Mouse (Mus musculus): ENCODE measurements around the gene Kcnk10. TPM values are rescaled to one million over a fixed set of nuclear protein-coding genes. Genes with fewer than 3 reads are reported as not detected.

The Kcnk10 gene
- total and polyA plus RNA-seq, 3 experiments = 0.16 TPM; not detected in 2

DNA sequence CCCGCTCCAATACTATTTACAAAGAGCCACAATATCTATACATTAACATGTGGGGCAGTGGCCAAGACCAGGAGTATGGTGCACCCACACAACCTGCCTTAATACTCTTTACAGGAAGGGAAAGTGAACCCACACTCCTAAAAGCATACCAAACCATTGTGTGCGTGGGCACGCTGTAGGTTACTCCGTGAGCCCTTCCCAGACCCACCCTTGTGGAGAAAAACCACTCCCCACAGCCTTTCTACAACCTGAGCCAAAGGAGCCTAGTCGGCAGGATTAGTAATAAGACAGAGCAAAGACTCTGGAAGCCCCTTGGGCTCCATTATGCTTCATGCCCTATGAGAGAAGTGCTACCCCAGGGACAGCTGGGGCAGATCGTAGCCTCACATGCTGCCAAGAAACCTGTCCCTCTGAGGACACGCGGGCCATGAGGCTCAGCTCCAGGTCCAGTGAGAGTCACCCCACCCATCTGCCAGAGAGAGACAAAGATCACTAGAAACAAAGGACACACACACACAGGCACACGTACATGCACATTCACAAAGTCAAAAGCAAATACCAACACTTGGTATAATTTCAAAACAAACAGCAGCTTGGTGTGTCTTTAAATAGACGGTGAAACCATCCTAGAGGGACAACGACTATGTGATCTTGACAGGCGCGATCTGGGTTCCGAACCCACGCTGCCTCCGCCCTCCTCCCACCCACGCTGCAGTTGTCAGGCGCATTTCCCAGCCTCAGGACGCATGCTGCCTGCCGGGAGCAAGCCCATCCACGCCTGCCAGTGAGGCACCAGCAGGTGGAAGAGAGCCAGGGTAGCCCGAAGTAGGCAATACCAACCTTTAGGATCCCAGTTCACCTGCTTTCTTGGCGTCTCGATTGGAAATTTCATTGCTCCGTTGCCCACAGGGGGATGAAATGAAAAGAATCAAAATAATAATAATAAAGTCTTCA is 4.5 kb downstream of the Kcnk10 start:
- DNase-seq (ENCODE audit: low spot score) (no peak), ATAC-seq (ENCODE audit: extremely low read depth, insufficient number of reproducible peaks, low FRiP score, poor library complexity, severe bottlenecking) (no peak)
- no peak for TF ChIP-seq GATA1 (IDR thresholded peaks at IDR 0.05; ENCODE audit: borderline replicate concordance, low read length)
- no peak for TF ChIP-seq TAL1 (conservative IDR thresholded peaks at IDR 0.05; ENCODE audit: low read depth, low read length)
- no peak for TF ChIP-seq POLR2AphosphoS5 (IDR thresholded peaks at IDR 0.05; ENCODE audit: insufficient replicate concordance, low read depth, low read length)
- no peak for TF ChIP-seq CTCF (IDR thresholded peaks at IDR 0.05; ENCODE audit: low read depth, low read length)
- no peak for TF ChIP-seq GATA2 (IDR thresholded peaks at IDR 0.05; ENCODE audit: borderline replicate concordance, low read depth, low read length)
- Histone ChIP-seq H3K4me3 (ENCODE audit: low read depth, low read length) (peak overlapping the region; percentile 3; the same call in 1 of the 2 replicates), H3K4me1 (ENCODE audit: insufficient read depth, low read depth, low read length) (no peaks in the 10 kb centered on the region), H3K36me3 (replicated peaks) (no peaks in the 10 kb centered on the region), H3K9me3 (replicated peaks) (peaks cover 31% of the 10 kb centered on the region), H3K27me3 (ENCODE audit: insufficient read depth, low read length) (no peaks in the 10 kb centered on the region)

DNA sequence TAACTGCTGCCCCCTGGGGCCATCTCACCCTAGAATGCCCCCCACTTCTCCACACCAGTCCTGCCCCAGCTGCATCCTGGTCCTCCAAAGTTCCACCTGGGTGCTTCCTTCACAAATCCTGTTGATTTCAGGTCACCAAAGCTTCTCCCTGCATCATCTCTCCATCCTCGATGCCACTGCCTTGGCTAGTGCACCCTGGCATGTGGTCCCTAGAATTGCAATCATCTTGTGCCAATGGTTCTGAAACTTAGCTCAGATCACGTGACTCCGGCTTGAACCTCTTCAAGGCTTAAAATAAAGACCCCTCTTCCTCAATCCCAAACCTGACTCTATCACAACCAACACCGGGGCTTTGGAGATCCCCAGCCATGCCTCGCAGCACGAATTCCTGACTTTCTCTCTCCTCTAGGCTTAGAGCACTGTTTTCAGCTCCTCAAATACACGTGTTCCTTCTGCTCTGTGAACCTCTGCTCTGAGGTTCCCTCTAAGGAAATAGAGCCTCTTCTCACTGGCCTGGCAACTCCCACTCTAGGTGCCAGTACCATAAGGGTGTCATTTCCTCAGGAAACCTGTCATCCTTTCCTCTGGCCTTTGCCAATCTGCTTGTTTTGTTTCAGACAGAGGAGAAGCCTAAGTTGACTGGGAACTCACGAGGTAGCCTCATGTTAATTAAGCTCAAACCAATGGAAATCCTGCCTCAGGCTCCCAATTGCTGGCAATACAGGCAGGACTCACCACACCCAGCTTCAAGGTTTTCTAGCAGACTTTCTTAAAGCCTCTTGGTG is 6.0 kb downstream of the Kcnk10 start:
- no peaks in the 10 kb centered on the region for H3K4me1 ChIP-seq (ENCODE audit: insufficient read depth, low read depth, low read length)
- TF ChIP-seq CTCF (IDR thresholded peaks at IDR 0.05; ENCODE audit: low read depth, low read length) (no peak), POLR2AphosphoS5 (IDR thresholded peaks at IDR 0.05; ENCODE audit: insufficient replicate concordance, low read depth, low read length) (no peak), TAL1 (conservative IDR thresholded peaks at IDR 0.05; ENCODE audit: low read depth, low read length) (no peak), GATA1 (IDR thresholded peaks at IDR 0.05; ENCODE audit: borderline replicate concordance, low read length) (no peak), GATA2 (IDR thresholded peaks at IDR 0.05; ENCODE audit: borderline replicate concordance, low read depth, low read length) (no peak)
- no peak for ATAC-seq (ENCODE audit: extremely low read depth, insufficient number of reproducible peaks, low FRiP score, poor library complexity, severe bottlenecking)
- H3K9me3 ChIP-seq (replicated peaks) = peaks cover 26% of the 10 kb centered on the region
- H3K27me3 ChIP-seq (ENCODE audit: insufficient read depth, low read length) = no peaks in the 10 kb centered on the region
- DNase-seq (ENCODE audit: low spot score) = no peak
- no peaks in the 10 kb centered on the region for H3K36me3 ChIP-seq (replicated peaks)
- no peak overlapping the region for H3K4me3 ChIP-seq (ENCODE audit: low read depth, low read length)

DNA sequence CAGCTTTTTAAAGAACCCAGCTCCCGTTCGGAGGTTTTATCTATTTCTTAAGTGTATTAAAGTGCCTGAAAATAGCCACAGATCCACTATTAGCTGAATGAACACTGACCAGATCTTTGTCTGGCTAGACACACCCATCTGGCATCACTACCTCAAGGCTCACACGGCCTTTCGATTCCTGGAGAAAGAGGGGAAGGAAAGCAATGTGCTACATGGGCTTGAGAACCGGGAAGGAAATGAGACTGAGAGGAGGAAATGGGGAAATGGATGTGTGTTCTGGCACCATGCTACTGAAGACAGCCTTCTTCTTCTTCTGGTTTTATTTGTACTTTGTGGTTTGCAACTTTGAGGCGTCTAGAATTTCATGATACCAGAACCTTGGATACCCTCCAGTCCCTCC is 8.7 kb downstream of the Kcnk10 start:
- TF ChIP-seq CTCF (IDR thresholded peaks at IDR 0.05; ENCODE audit: low read depth, low read length) (no peak), GATA2 (IDR thresholded peaks at IDR 0.05; ENCODE audit: borderline replicate concordance, low read depth, low read length) (no peak), TAL1 (conservative IDR thresholded peaks at IDR 0.05; ENCODE audit: low read depth, low read length) (no peak), POLR2AphosphoS5 (IDR thresholded peaks at IDR 0.05; ENCODE audit: insufficient replicate concordance, low read depth, low read length) (no peak), GATA1 (IDR thresholded peaks at IDR 0.05; ENCODE audit: borderline replicate concordance, low read length) (no peak)
- ATAC-seq (ENCODE audit: extremely low read depth, insufficient number of reproducible peaks, low FRiP score, poor library complexity, severe bottlenecking) = no peak
- Histone ChIP-seq H3K9me3 (replicated peaks) (peaks cover 11% of the 10 kb centered on the region), H3K4me1 (ENCODE audit: insufficient read depth, low read depth, low read length) (no peaks in the 10 kb centered on the region), H3K4me3 (ENCODE audit: low read depth, low read length) (no peak overlapping the region), H3K36me3 (replicated peaks) (no peaks in the 10 kb centered on the region), H3K27me3 (ENCODE audit: insufficient read depth, low read length) (no peaks in the 10 kb centered on the region)
- DNase-seq (ENCODE audit: low spot score) = no peak

DNA sequence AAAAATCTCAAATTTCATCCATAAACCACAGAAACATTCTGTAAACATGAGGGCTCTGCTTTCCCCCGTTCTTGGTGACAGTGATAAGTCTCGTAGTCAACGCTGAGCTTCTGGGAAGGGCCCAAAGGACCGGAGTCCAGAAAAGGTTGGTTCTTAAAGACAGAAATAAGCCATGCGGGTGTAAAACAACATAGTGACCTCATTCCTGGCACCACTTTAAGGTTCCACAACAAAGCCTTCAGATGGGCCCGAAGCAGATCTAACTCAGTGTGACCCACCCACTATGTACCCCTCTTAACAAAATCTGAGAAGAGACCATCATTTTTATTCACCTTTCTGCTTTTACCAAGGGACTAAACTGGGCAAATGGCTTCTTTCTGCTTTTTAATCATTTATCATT is 10.2 kb downstream of the Kcnk10 start:
- no peaks in the 10 kb centered on the region for H3K36me3 ChIP-seq (replicated peaks)

DNA sequence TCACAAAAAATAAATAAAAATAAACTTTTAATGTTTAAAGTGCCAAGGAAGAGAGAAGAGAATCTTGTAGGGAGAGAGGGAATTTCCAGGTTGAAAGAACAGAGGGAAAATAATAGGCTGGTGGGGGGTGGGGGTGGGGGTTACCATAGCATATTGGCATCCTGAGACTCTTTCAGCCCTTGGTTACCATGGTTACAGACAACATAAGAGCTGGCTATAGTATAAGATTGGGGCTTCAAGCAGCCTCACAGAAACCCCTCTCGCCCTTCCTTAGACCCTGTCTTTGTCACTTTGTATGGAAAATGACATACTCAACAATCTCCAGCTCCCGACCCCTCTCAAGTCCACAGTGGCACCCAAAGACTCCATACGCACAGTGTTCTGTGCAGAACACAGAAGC is 13.7 kb downstream of the Kcnk10 start:
- Histone ChIP-seq H3K27me3 (ENCODE audit: insufficient read depth, low read length) (no peaks in the 10 kb centered on the region), H3K36me3 (replicated peaks) (no peaks in the 10 kb centered on the region), H3K9me3 (replicated peaks) (0 out of 2 replicates have a peak, but pooled peaks cover 2% of the 10 kb centered on the region), H3K4me3 (ENCODE audit: low read depth, low read length) (no peak overlapping the region), H3K4me1 (ENCODE audit: insufficient read depth, low read depth, low read length) (no peaks in the 10 kb centered on the region)
- ATAC-seq (ENCODE audit: extremely low read depth, insufficient number of reproducible peaks, low FRiP score, poor library complexity, severe bottlenecking) (no peak), DNase-seq (ENCODE audit: low spot score) (no peak)
- TF ChIP-seq GATA2 (IDR thresholded peaks at IDR 0.05; ENCODE audit: borderline replicate concordance, low read depth, low read length) (no peak), GATA1 (IDR thresholded peaks at IDR 0.05; ENCODE audit: borderline replicate concordance, low read length) (no peak), POLR2AphosphoS5 (IDR thresholded peaks at IDR 0.05; ENCODE audit: insufficient replicate concordance, low read depth, low read length) (no peak), CTCF (IDR thresholded peaks at IDR 0.05; ENCODE audit: low read depth, low read length) (no peak), TAL1 (conservative IDR thresholded peaks at IDR 0.05; ENCODE audit: low read depth, low read length) (no peak)

More for the DNA sequence above, 10.2 kb downstream of the Kcnk10 start:
- Histone ChIP-seq H3K27me3 (ENCODE audit: insufficient read depth, low read length) (no peaks in the 10 kb centered on the region), H3K9me3 (replicated peaks) (0 out of 2 replicates have a peak, but pooled peaks cover 2% of the 10 kb centered on the region), H3K4me3 (ENCODE audit: low read depth, low read length) (no peak overlapping the region), H3K4me1 (ENCODE audit: insufficient read depth, low read depth, low read length) (no peaks in the 10 kb centered on the region)
- ATAC-seq (ENCODE audit: extremely low read depth, insufficient number of reproducible peaks, low FRiP score, poor library complexity, severe bottlenecking) = no peak
- TF ChIP-seq POLR2AphosphoS5 (IDR thresholded peaks at IDR 0.05; ENCODE audit: insufficient replicate concordance, low read depth, low read length) = no peak
- no peak for DNase-seq (ENCODE audit: low spot score)

DNA sequence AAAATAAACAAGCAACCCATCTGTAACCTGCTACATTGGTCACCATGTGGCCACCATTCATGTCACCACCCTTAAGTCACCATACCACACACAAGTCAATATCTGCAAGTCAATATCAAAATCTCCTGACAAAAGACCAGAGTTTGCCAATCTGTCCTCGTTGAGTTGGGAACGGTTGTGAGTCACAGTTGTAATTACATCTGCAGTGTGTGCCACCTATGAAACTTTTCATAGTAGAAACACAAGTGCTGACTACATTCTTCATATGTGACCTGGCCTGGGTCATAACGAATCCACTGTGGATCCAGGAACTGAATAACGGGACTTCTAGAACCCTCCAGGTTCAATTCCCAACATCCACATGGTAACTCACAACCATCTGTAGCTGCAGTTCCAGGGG is 14.8 kb downstream of the Kcnk10 start:
- Histone ChIP-seq H3K36me3 (replicated peaks) (no peaks in the 10 kb centered on the region), H3K4me1 (ENCODE audit: insufficient read depth, low read depth, low read length) (no peaks in the 10 kb centered on the region), H3K9me3 (replicated peaks) (0 out of 2 replicates have a peak, but pooled peaks cover 2% of the 10 kb centered on the region), H3K27me3 (ENCODE audit: insufficient read depth, low read length) (no peaks in the 10 kb centered on the region), H3K4me3 (ENCODE audit: low read depth, low read length) (no peak overlapping the region)
- TF ChIP-seq TAL1 (conservative IDR thresholded peaks at IDR 0.05; ENCODE audit: low read depth, low read length) (no peak), GATA2 (IDR thresholded peaks at IDR 0.05; ENCODE audit: borderline replicate concordance, low read depth, low read length) (no peak), CTCF (IDR thresholded peaks at IDR 0.05; ENCODE audit: low read depth, low read length) (no peak), GATA1 (IDR thresholded peaks at IDR 0.05; ENCODE audit: borderline replicate concordance, low read length) (no peak), POLR2AphosphoS5 (IDR thresholded peaks at IDR 0.05; ENCODE audit: insufficient replicate concordance, low read depth, low read length) (no peak)
- DNase-seq (ENCODE audit: low spot score) (no peak), ATAC-seq (ENCODE audit: extremely low read depth, insufficient number of reproducible peaks, low FRiP score, poor library complexity, severe bottlenecking) (no peak)

All from G1E (cell line).